Mouse (Mus musculus) liver, postnatal 0 days (tissue): ENCODE results near the gene Add1.

ENCODE experiments used
- CTCF ChIP-seq: sonication (generic); IDR thresholded peaks from 2 replicates; pipeline ENCODE4 v1.5.1; 2016; ENCODE audit warnings: antibody characterized with exemption, low read depth
- EP300 ChIP-seq: IDR thresholded peaks from 2 replicates; pipeline ENCODE4 v1.6.1; 2016; ENCODE audit warnings: antibody characterized with exemption, low read depth, mild to moderate bottlenecking

- TF ChIP-seq CTCF (no peak), EP300 (no peak)
Observed at GRCm38 (mm10) chr5:34590702-34591101, 17.2 kb downstream of the Add1 start.
